ENCODE assay signal across 11 mouse cellular contexts in genomic region chr5:66056680-66057079, GRCm38 (mm10). TPM values are rescaled to one million over a fixed set of nuclear protein-coding genes. Genes with fewer than 3 reads are reported as not detected.
DNase-seq lines count a peak whose midpoint lies in the region; ATAC-seq and TF ChIP-seq lines count a peak whose summit lies in the region.
"Had no signal": no experiment of that assay in that cellular context is flagged by ENCODE, and none has a peak within 500 bp of the region (broad histone marks: within the 10 kb centered on the region; RNA-seq: fewer than 3 reads in every experiment).

No protein-coding gene starts in this region.

- H3K9me3 ChIP-seq in ES-Bruce4 (replicated peaks; ENCODE audit: control insufficient read depth, insufficient read depth, low read length, poor library complexity, severe bottlenecking) = no peaks in the 10 kb centered on the region

- H3K27me3 ChIP-seq in ES-Bruce4 (ENCODE audit: control insufficient read depth, insufficient read depth, low read length, poor library complexity, severe bottlenecking) = no peaks in the 10 kb centered on the region
- H3K27me3 ChIP-seq in testis, adult 2 months (ENCODE audit: control insufficient read depth, insufficient read depth, low read length) = no peaks in the 10 kb centered on the region

- no peak for DNase-seq in left cerebral cortex, adult 2 months (ENCODE audit: extremely low spot score in 1 of 2, low spot score in 2 of 2)
- no peak for DNase-seq in left cerebral cortex, postnatal 4 days
- peak; percentile 86 for DNase-seq in ZHBTc4 (ENCODE audit: low read depth, low spot score)
- DNase-seq: cerebellum, postnatal 36 days; gastrocnemius, postnatal 25 days had no signal

- intact Hi-C loops in left cerebral cortex, adult 2 months (cut with DNase I) = no loop called here
- intact Hi-C loops in left cerebral cortex, postnatal 4 days (cut with DNase I) = no loop called here

- no peak for ATAC-seq in megakaryocyte progenitor cell, adult 5-6 weeks (replicated peaks; ENCODE audit: poor library complexity)
- no peak for ATAC-seq in frontal cortex, adult (ENCODE audit: low TSS enrichment)

- TF ChIP-seq EP300 in ES-Bruce4 (IDR thresholded peaks at IDR 0.05; ENCODE audit: insufficient read depth, low read depth, low read length) = no peak

- no peak overlapping the region for H3K27ac ChIP-seq in left cerebral cortex, adult 2 months
- no peak overlapping the region for H3K27ac ChIP-seq in ES-Bruce4 (ENCODE audit: insufficient read depth, low read length)
- no peak overlapping the region for H3K27ac ChIP-seq in testis, adult 2 months (ENCODE audit: control insufficient read depth, insufficient read depth, low read depth, low read length)

- no peak overlapping the region for H3K9ac ChIP-seq in ES-Bruce4 (ENCODE audit: low read depth, poor library complexity, severe bottlenecking)

- no peaks in the 10 kb centered on the region for H3K4me1 ChIP-seq in ES-Bruce4 (ENCODE audit: control insufficient read depth, insufficient read depth, low read length)
- no peaks in the 10 kb centered on the region for H3K4me1 ChIP-seq in testis, adult 2 months (ENCODE audit: control insufficient read depth, insufficient read depth, low read length)

- H3K4me3 ChIP-seq in left cerebral cortex, adult 2 months = no peak overlapping the region
- no peak overlapping the region for H3K4me3 ChIP-seq in ES-Bruce4 (ENCODE audit: low read depth, low read length)
- H3K4me3 ChIP-seq in testis, adult 2 months (ENCODE audit: control insufficient read depth, low read depth, low read length) = no peak overlapping the region

- TF ChIP-seq CTCF in left cerebral cortex, adult 2 months (IDR thresholded peaks at IDR 0.05) = peak; percentile 11
- peak; percentile 79 for TF ChIP-seq CTCF in ES-Bruce4 (IDR thresholded peaks at IDR 0.05; ENCODE audit: low read depth, low read length)
- TF ChIP-seq CTCF in testis, adult 2 months (IDR thresholded peaks at IDR 0.05; ENCODE audit: control insufficient read depth, insufficient read depth, insufficient replicate concordance, low read depth, low read length) = peak; percentile 59; the same call in 1 of the 2 replicates

- TF ChIP-seq POLR2A in ES-Bruce4 (IDR thresholded peaks at IDR 0.05; ENCODE audit: insufficient read depth, low read length) = no peak
- TF ChIP-seq POLR2A in testis, adult 2 months (IDR thresholded peaks at IDR 0.05; ENCODE audit: control insufficient read depth, low read depth, low read length) = no peak

- no peaks in the 10 kb centered on the region for H3K36me3 ChIP-seq in ES-Bruce4 (ENCODE audit: control insufficient read depth, insufficient read depth, low read length, poor library complexity, severe bottlenecking)
- H3K36me3 ChIP-seq in testis, adult 2 months (ENCODE audit: control insufficient read depth, insufficient read depth, low read length) = no peaks in the 10 kb centered on the region

RNA-seq across cellular contexts. Expression of gene 9130230L23Rik, which starts 52.6 kb away (rescaled TPM):
- total RNA-seq in left cerebral cortex, adult 2 months (2021) = not detected
- total RNA-seq in left cerebral cortex, postnatal 4 days (2021) = not detected
- 0.67 and 2.3 TPM in 2 replicates for polyA plus RNA-seq in ES-Bruce4 (2011; ENCODE audit: insufficient read depth, insufficient read length, low read depth, missing spikeins)
- 0.61 and 2.7 TPM in 2 replicates for polyA plus RNA-seq in testis, adult 2 months (2012; rRNA removed)
- not detected in 2 replicates for total RNA-seq in megakaryocyte progenitor cell, adult 5-6 weeks (2015)
- total RNA-seq in megakaryocyte progenitor cell, adult 5-6 weeks (2017) = 0.30 TPM in 1 of 2 replicates, not detected in the other
- total RNA-seq: gastrocnemius, postnatal 25 days; hematopoietic stem cell, adult 5-6 weeks; layer of hippocampus, postnatal 25 days had no signal

Comparison
In these comparisons a context has a peak if more than half of its experiments do, and no peak if none do; other contexts are left out.
1. CTCF ChIP-seq: peak in every context shown above with its lines; median percentile 79 in ES-Bruce4; 59 in testis, adult 2 months; 11 in left cerebral cortex, adult 2 months.